Comparison of ENCODE assay signal across 9 mouse cellular contexts in genomic region chr14:52014761-52015311, GRCm38 (mm10). TPM values are rescaled to one million over a fixed set of nuclear protein-coding genes. Genes with fewer than 3 reads are reported as not detected.
DNase-seq lines count a peak whose midpoint lies in the region; ATAC-seq lines count a peak whose summit lies in the region.
"Had no signal": no experiment of that assay in that cellular context is flagged by ENCODE, and none has a peak within 500 bp of the region (broad histone marks: within the 10 kb centered on the region; RNA-seq: fewer than 3 reads in every experiment).

No protein-coding gene starts in this region.

- DNase-seq in 3134 (ENCODE audit: extremely low read depth, insufficient read length, low spot score): peak; percentile 30
- DNase-seq in ES-CJ7 (ENCODE audit: low read depth, low spot score): peak; percentile 85
- peak; percentile 75 to 76 for DNase-seq in cerebellum, postnatal 14 days
- peak; percentile 59 to 70 for DNase-seq in heart, adult 9 months (ENCODE audit: low spot score in 2 of 2)
- peak; percentile 66 for DNase-seq in lung, postnatal 14 days
- peak; percentile 48 for DNase-seq in splenic B cell, adult 2 months (ENCODE audit: low read depth, low spot score)
- no peak for DNase-seq in layer of hippocampus, adult 8-10 months (ENCODE audit: low spot score in 2 of 2)

- H3K4me2 ChIP-seq in kidney, embryonic 14.5 days (replicated peaks; ENCODE audit: low read depth, low read length): peak overlapping the region; percentile 52

- peak; percentile 37 for ATAC-seq in kidney, embryonic 14.5 days (ENCODE audit: low FRiP score, low TSS enrichment)

- peak overlapping the region; percentile 93 for H3K9ac ChIP-seq in kidney, embryonic 14.5 days (ENCODE audit: low read depth, low read length)

- no peaks in the 10 kb centered on the region for H3K36me3 ChIP-seq in kidney, embryonic 14.5 days (ENCODE audit: control insufficient read depth, insufficient read depth, low read length)
- no peaks in the 10 kb centered on the region for H3K36me3 ChIP-seq in splenic B cell, adult 2 months (ENCODE audit: control insufficient read depth, insufficient read depth, low read length, poor library complexity, severe bottlenecking)

- H3K4me1 ChIP-seq in kidney, embryonic 14.5 days (ENCODE audit: control insufficient read depth, insufficient read depth, low read length): peaks cover 60% of the 10 kb centered on the region

- WGBS in kidney, embryonic 14.5 days: under 1% methylated on average over 21 of the region's 28 CpGs

- no peaks in the 10 kb centered on the region for H3K27me3 ChIP-seq in kidney, embryonic 14.5 days (ENCODE audit: control insufficient read depth, insufficient read depth, low read length)
- no peaks in the 10 kb centered on the region for H3K27me3 ChIP-seq in splenic B cell, adult 2 months (ENCODE audit: control insufficient read depth, insufficient read depth, low read length, poor library complexity, severe bottlenecking)

- no peaks in the 10 kb centered on the region for H3K9me3 ChIP-seq in kidney, embryonic 14.5 days (ENCODE audit: control insufficient read depth, low read length)

- H3K27ac ChIP-seq in kidney, embryonic 14.5 days (ENCODE audit: low read depth, low read length): peak overlapping the region; percentile 91

- peak overlapping the region; percentile 71 for H3K4me3 ChIP-seq in kidney, embryonic 14.5 days (ENCODE audit: low read length)

RNA-seq across cellular contexts. Expression of gene Tmem253, which starts 0.6 kb away (rescaled TPM):
- 0.57 and 1.1 TPM in 2 replicates for polyA plus RNA-seq in kidney, embryonic 14.5 days (2014; fragmentation: Nextera tagmentation; extraction: Ambion mirVana)
- 1 to 10 TPM in 2 of 4 experiments, under 1 TPM in 2; 0.74 to 1.7 (median 0.91) TPM for total RNA-seq in layer of hippocampus, adult 8-10 months (2022)
- total RNA-seq: left cerebral cortex, postnatal 10 days had no signal

RNA-seq across cellular contexts. Expression of gene Zfp219, which starts 5.7 kb away (rescaled TPM):
- 44.5 and 45.5 TPM in 2 replicates for polyA plus RNA-seq in kidney, embryonic 14.5 days (2014; fragmentation: Nextera tagmentation; extraction: Ambion mirVana)
- 10 to 100 TPM; 45.7 to 46.6 (median 45.8) TPM for total RNA-seq in layer of hippocampus, adult 8-10 months (2022)

RNA-seq across cellular contexts. Expression of gene Olfr221, which starts 27.4 kb away (rescaled TPM):
- polyA plus RNA-seq in kidney, embryonic 14.5 days (2014; fragmentation: Nextera tagmentation; extraction: Ambion mirVana): not detected in 2 replicates
- total RNA-seq in layer of hippocampus, adult 8-10 months (2022): not detected
- total RNA-seq: left cerebral cortex, postnatal 10 days had no signal

RNA-seq across cellular contexts. Expression of gene Arhgef40, which starts 30.3 kb away (rescaled TPM):
- 72.4 and 74.9 TPM in 2 replicates for polyA plus RNA-seq in kidney, embryonic 14.5 days (2014; fragmentation: Nextera tagmentation; extraction: Ambion mirVana)
- total RNA-seq in layer of hippocampus, adult 8-10 months (2022): 10 to 100 TPM; 30.3 to 40.9 (median 34.5) TPM

Comparison
In these comparisons a context has a peak if more than half of its experiments do, and no peak if none do; other contexts are left out.
1. DNase-seq: peak in 3134 (single experiment), ES-CJ7 (single experiment), cerebellum, postnatal 14 days (2 of 2), heart, adult 9 months (2 of 2), lung, postnatal 14 days (single experiment) and splenic B cell, adult 2 months (single experiment); none in layer of hippocampus, adult 8-10 months (0 of 2).